8 mouse cellular contexts compared by ENCODE assay signal in genomic region chr5:103655346-103656118, GRCm38 (mm10). TPM values are rescaled to one million over a fixed set of nuclear protein-coding genes. Genes with fewer than 3 reads are reported as not detected.
A peak's percentile ranks its signal among the peaks of the same experiment; 100 is the strongest.
DNase-seq lines count a peak whose midpoint lies in the region; ATAC-seq and TF ChIP-seq lines count a peak whose summit lies in the region.

TSS of gene 1700016H13Rik (minus strand) at chr5:103656010.

- ATAC-seq in heart, embryonic 15.5 days (replicated peaks; ENCODE audit: insufficient number of reproducible peaks, insufficient read depth, low FRiP score, low read depth), result peak; percentile 82
- ATAC-seq in liver, postnatal 0 days, result peak; percentile 86
- ATAC-seq in neural tube, embryonic 12.5 days (ENCODE audit: low FRiP score, low read depth), result peak; percentile 86

- peak within 1 kb of the TSS; percentile 86 for H3K27ac ChIP-seq in forebrain, embryonic 10.5 days
- no peak within 1 kb of the TSS for H3K27ac ChIP-seq in heart, embryonic 15.5 days
- H3K27ac ChIP-seq in liver, postnatal 0 days (ENCODE audit: low read depth), result no peak within 1 kb of the TSS
- no peak within 1 kb of the TSS for H3K27ac ChIP-seq in neural tube, embryonic 12.5 days
- H3K27ac ChIP-seq in testis, adult 2 months (ENCODE audit: control insufficient read depth, insufficient read depth, low read depth, low read length), result peak within 1 kb of the TSS; percentile 41; the same call in 1 of the 2 replicates

- H3K4me1 ChIP-seq in forebrain, embryonic 10.5 days, result peaks cover 6% of the 10 kb centered on the region
- H3K4me1 ChIP-seq in heart, embryonic 15.5 days (replicated peaks), result peaks cover 7% of the 10 kb centered on the region
- peaks cover 7% of the 10 kb centered on the region; the same call in 1 of the 2 replicates for H3K4me1 ChIP-seq in liver, postnatal 0 days (ENCODE audit: insufficient read depth)
- no peaks in the 10 kb centered on the region for H3K4me1 ChIP-seq in neural tube, embryonic 12.5 days
- no peaks in the 10 kb centered on the region for H3K4me1 ChIP-seq in testis, adult 2 months (ENCODE audit: control insufficient read depth, insufficient read depth, low read length)

- peak within 1 kb of the TSS; percentile 80 for H3K4me3 ChIP-seq in forebrain, embryonic 10.5 days
- peak within 1 kb of the TSS; percentile 75 for H3K4me3 ChIP-seq in heart, embryonic 15.5 days
- H3K4me3 ChIP-seq in liver, postnatal 0 days (ENCODE audit: low read depth, low read length), result peak within 1 kb of the TSS; percentile 60
- peak within 1 kb of the TSS; percentile 53 for H3K4me3 ChIP-seq in neural tube, embryonic 12.5 days
- peak within 1 kb of the TSS; percentile 90 for H3K4me3 ChIP-seq in testis, adult 2 months (ENCODE audit: control insufficient read depth, low read depth, low read length)

- peak; percentile 72 for DNase-seq in CD4-positive helper T cell, adult 2 months (ENCODE audit: low read depth, low spot score)
- DNase-seq in brain, embryonic 14.5 days (ENCODE audit: low read depth), result peak; percentile 69
- DNase-seq in forebrain, embryonic 10.5 days (ENCODE audit: extremely low spot score, low spot score), result peak; percentile 75
- peak; percentile 81 for DNase-seq in kidney, postnatal 10 days
- peak; percentile 82 for DNase-seq in liver, postnatal 0 days

- H3K4me2 ChIP-seq in heart, embryonic 15.5 days, result peak within 1 kb of the TSS; percentile 99
- peak within 1 kb of the TSS; percentile 97 for H3K4me2 ChIP-seq in liver, postnatal 0 days (ENCODE audit: low read depth, low read length)
- peak within 1 kb of the TSS; percentile 86 for H3K4me2 ChIP-seq in neural tube, embryonic 12.5 days (replicated peaks)

- WGBS in forebrain, embryonic 10.5 days, result 1% methylated on average over 56 of the region's 56 CpGs
- 1% methylated on average over 56 of the region's 56 CpGs for WGBS in heart, embryonic 15.5 days
- 2% methylated on average over 30 of the region's 56 CpGs for WGBS in liver, postnatal 0 days (ENCODE audit: insufficient replicate concordance)
- 1% methylated on average over 55 of the region's 56 CpGs for WGBS in neural tube, embryonic 12.5 days

- H3K36me3 ChIP-seq in forebrain, embryonic 10.5 days (replicated peaks), result no peaks in the 10 kb centered on the region
- H3K36me3 ChIP-seq in heart, embryonic 15.5 days, result no peaks in the 10 kb centered on the region
- no peaks in the 10 kb centered on the region for H3K36me3 ChIP-seq in liver, postnatal 0 days (replicated peaks; ENCODE audit: insufficient read depth, low read length)
- H3K36me3 ChIP-seq in neural tube, embryonic 12.5 days, result no peaks in the 10 kb centered on the region
- no peaks in the 10 kb centered on the region for H3K36me3 ChIP-seq in testis, adult 2 months (ENCODE audit: control insufficient read depth, insufficient read depth, low read length)

- TF ChIP-seq CTCF in brain, embryonic 14.5 days (IDR thresholded peaks at IDR 0.05; ENCODE audit: borderline replicate concordance, extremely low read depth, insufficient read depth, insufficient read length), result peak; percentile 71
- peak; percentile 71 for TF ChIP-seq CTCF in liver, postnatal 0 days (IDR thresholded peaks at IDR 0.05; ENCODE audit: low read depth)
- TF ChIP-seq CTCF in testis, adult 2 months (IDR thresholded peaks at IDR 0.05; ENCODE audit: control insufficient read depth, insufficient read depth, insufficient replicate concordance, low read depth, low read length), result peak; percentile 60; the same call in 1 of the 2 replicates

- H3K27me3 ChIP-seq in forebrain, embryonic 10.5 days (ENCODE audit: poor library complexity, severe bottlenecking), result peaks cover 24% of the 10 kb centered on the region
- no peaks in the 10 kb centered on the region for H3K27me3 ChIP-seq in heart, embryonic 15.5 days
- no peaks in the 10 kb centered on the region for H3K27me3 ChIP-seq in liver, postnatal 0 days (ENCODE audit: insufficient read depth, low read length)
- H3K27me3 ChIP-seq in neural tube, embryonic 12.5 days (replicated peaks), result peaks cover 2% of the 10 kb centered on the region; the same call in 1 of the 2 replicates
- no peaks in the 10 kb centered on the region for H3K27me3 ChIP-seq in testis, adult 2 months (ENCODE audit: control insufficient read depth, insufficient read depth, low read length)

- H3K9me3 ChIP-seq in forebrain, embryonic 10.5 days, result no peaks in the 10 kb centered on the region
- H3K9me3 ChIP-seq in heart, embryonic 15.5 days (replicated peaks), result no peaks in the 10 kb centered on the region
- H3K9me3 ChIP-seq in liver, postnatal 0 days (ENCODE audit: low read length), result no peaks in the 10 kb centered on the region
- no peaks in the 10 kb centered on the region for H3K9me3 ChIP-seq in neural tube, embryonic 12.5 days

- H3K9ac ChIP-seq in heart, embryonic 15.5 days, result peak within 1 kb of the TSS; percentile 71
- H3K9ac ChIP-seq in liver, postnatal 0 days (replicated peaks), result peak within 1 kb of the TSS; percentile 65
- peak within 1 kb of the TSS; percentile 70 for H3K9ac ChIP-seq in neural tube, embryonic 12.5 days

- TF ChIP-seq EP300 in liver, postnatal 0 days (IDR thresholded peaks at IDR 0.05; ENCODE audit: low read depth), result no peak

- 0 out of 2 replicates have a peak, but pooled peaks have one; percentile 11 for TF ChIP-seq POLR2A in brain, embryonic 14.5 days (IDR thresholded peaks at IDR 0.05; ENCODE audit: borderline replicate concordance, extremely low read depth, insufficient read depth, insufficient read length, poor library complexity, severe bottlenecking)
- peak; percentile 54; the same call in 1 of the 2 replicates for TF ChIP-seq POLR2A in testis, adult 2 months (IDR thresholded peaks at IDR 0.05; ENCODE audit: control insufficient read depth, low read depth, low read length)

RNA-seq across cellular contexts. Expression of gene 1700016H13Rik, which starts in this region (rescaled TPM):
- polyA plus RNA-seq in brain, embryonic 14.5 days (2012; rRNA removed), result 0.18 and 0.24 TPM in 2 replicates
- 0.14 and 0.24 TPM in 2 replicates for polyA plus RNA-seq in forebrain, embryonic 10.5 days (2016; fragmentation: Nextera tagmentation; extraction: Ambion mirVana)
- polyA plus RNA-seq in heart, embryonic 15.5 days (2015; fragmentation: Nextera tagmentation; extraction: Ambion mirVana), result 0.24 and 0.34 TPM in 2 replicates
- not detected in 2 replicates for polyA plus RNA-seq in liver, postnatal 0 days (2015; fragmentation: Nextera tagmentation; extraction: Ambion mirVana)
- 0.18 and 0.22 TPM in 2 replicates for polyA plus RNA-seq in neural tube, embryonic 12.5 days (2016; fragmentation: Nextera tagmentation; extraction: Ambion mirVana)
- polyA plus RNA-seq in testis, adult 2 months (2012; rRNA removed), result 429 TPM in 2 replicates

Comparison
In these comparisons a context has a peak if more than half of its experiments do, and no peak if none do; other contexts are left out.
1. RNA of gene 1700016H13Rik (polyA plus RNA-seq): 429 TPM in testis, adult 2 months; 0.24 to 0.34 TPM in heart, embryonic 15.5 days, 0.14 to 0.24 TPM in forebrain, embryonic 10.5 days, 0.18 to 0.22 TPM in neural tube, embryonic 12.5 days, 0.18 to 0.24 TPM in brain, embryonic 14.5 days and not detected in liver, postnatal 0 days; every median in the first group is over 100 times any median in the second.
2. Peak in DNase-seq in brain, embryonic 14.5 days; RNA of the gene not detected or under 1 TPM.
3. Peak in DNase-seq, H3K4me3 ChIP-seq and H3K27ac ChIP-seq in forebrain, embryonic 10.5 days; RNA of the gene not detected or under 1 TPM.
4. Peak in ATAC-seq, H3K4me3 ChIP-seq, H3K9ac ChIP-seq and H3K4me2 ChIP-seq in heart, embryonic 15.5 days; RNA of the gene not detected or under 1 TPM.
5. Peak in DNase-seq, ATAC-seq, H3K4me3 ChIP-seq, H3K9ac ChIP-seq and H3K4me2 ChIP-seq in liver, postnatal 0 days; RNA of the gene not detected or under 1 TPM.
6. Peak in ATAC-seq, H3K4me3 ChIP-seq, H3K9ac ChIP-seq and H3K4me2 ChIP-seq in neural tube, embryonic 12.5 days; RNA of the gene not detected or under 1 TPM.
7. Peak in every context shown above with its lines, with median percentiles within 50 percentile points of each other: DNase-seq, CTCF ChIP-seq, H3K4me3 ChIP-seq, ATAC-seq, H3K4me2 ChIP-seq and H3K9ac ChIP-seq.